Mouse (Mus musculus): ENCODE data around the gene Cyp3a44.
"Not testable (repeated sequence)": the region's sequence is repeated elsewhere in the genome, so short reads cannot be mapped to it uniquely, and the experiment has no call there.

The Cyp3a44 gene

DNA sequence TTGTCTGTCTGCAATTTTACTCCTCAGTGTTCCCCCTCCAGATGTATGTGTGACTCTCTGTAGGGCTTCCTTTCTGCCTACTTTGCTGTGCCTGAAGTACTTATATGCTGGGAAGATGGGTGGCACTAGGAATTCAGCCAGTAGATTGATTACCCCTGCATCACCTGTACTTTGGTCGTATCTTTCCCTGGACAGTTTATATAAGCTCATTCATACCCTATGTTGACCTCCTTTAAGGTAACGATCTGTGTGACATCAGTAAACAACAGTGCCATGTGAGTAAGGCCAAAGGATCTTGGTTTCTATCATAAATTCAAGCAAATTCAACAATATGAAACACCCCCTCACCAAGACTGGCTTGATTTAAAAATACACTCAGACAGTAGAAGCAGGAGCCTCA lies at the start of gene Cyp3a44:
TSS of gene Cyp3a44 (minus strand) at position 79 of the 400 bp plus-strand sequence.
- not testable (repeated sequence) for DNase-seq

DNA sequence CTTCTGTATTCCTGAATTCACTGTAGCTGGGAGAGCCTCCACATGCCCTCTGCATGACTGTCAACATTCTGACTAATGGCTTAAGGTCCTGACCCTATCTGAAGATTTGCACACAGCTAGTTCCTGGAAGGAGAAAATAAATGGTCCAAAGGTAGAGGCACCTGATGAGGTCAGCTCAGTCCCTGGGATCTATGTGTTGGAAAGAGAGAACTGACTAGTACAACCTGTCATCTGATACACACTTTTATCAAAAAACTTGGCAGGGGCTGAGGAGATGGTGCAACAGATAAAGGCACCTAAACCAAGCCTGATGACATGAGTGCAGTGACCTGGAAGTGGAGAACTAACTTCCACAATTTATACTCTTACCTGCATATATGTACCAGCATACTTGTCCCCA lies 5.4 kb downstream of the Cyp3a44 start:
- DNase-seq, result not testable (repeated sequence)

DNA sequence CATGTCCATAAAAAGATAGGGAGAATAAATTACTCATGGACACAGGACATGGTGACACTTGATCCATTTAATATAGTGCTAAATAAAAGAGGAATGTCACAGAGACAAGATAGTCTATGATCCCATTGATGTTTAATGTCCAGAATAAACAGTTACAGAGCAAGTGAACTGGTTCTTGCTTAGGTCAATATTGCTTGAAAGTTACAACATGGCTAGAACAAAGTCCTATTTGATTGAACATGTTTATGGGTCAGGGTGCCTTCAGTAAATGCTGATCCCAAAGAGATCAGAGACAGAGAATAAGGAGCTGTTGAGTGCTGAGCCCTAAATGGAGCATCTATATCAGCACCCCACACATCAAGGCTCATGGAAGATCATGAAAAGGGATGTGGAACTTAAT lies 12.4 kb downstream of the Cyp3a44 start:
- DNase-seq, result not testable (repeated sequence)

DNA sequence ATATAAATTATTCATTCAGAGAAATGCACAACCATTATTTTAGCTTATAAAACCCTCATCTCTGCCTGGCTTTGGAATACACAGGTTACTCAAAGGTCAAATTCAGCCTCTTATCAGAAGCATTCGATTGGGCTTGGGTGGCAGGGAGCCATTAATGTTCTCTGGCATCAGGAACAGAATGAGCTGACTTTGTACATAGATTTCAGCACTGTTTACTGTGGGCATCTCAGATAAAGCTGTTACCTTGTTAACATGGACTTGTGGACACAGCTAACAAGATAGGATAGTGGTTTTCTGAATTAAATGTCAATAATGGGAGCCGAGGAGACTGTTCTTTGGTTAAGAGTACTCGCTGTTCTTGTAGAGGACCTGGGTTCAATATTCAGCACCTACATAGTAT lies 68.2 kb downstream of the Cyp3a44 start:
- DNase-seq, result not testable (repeated sequence)
